Mouse (Mus musculus) testis, adult 2 months (tissue): Measurements from ENCODE around the gene March1.

Experiments used
- CTCF ChIP-seq: fragments of 200-500 bp; IDR thresholded peaks from 2 replicates; pipeline ENCODE4 v1.5.1; 2012; ENCODE audit warnings: low read depth, mild to moderate bottlenecking, inconsistent platforms, low read length, moderate library complexity; ENCODE audit not compliant: control insufficient read depth, insufficient read depth, insufficient replicate concordance
- POLR2A ChIP-seq: fragments of 200-500 bp; IDR thresholded peaks from 2 replicates; pipeline ENCODE4 v1.6.1; 2012; ENCODE audit warnings: low read depth, mild to moderate bottlenecking, inconsistent platforms, low read length, moderate library complexity; ENCODE audit not compliant: control insufficient read depth

DNA sequence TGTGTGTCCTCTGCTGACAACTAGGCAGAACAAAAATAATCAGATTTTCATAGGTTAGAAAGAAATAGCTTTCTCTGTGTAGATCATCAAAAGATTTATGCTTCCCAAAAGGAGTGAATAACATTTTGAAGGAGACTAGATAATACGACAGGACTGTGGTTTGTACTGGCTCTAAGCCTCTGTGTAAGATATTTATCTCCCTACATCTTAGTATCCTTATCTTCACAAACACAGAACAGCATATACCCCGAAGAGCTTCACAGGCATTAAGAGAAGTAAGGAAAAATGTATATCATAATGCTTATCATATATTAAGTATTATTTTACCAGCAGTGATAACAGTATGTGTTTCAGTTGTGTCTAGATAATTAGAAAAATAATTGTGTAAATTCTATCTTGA is 592.6 kb downstream of the March1 start:
- TF ChIP-seq POLR2A (no peak), CTCF (no peak)
